Mouse (Mus musculus) embryonic fibroblast, embryonic 13.5 days (primary cell): ENCODE results near the gene Tnfsf18.

ENCODE experiments used
- CTCF ChIP-seq: IDR thresholded peaks from 2 replicates; pipeline ENCODE4 v1.5.1; 2011; ENCODE audit warnings: mild to moderate bottlenecking, control low read depth, low read length, moderate library complexity, borderline replicate concordance; ENCODE audit not compliant: insufficient read depth
- POLR2A ChIP-seq: IDR thresholded peaks from 2 replicates; pipeline ENCODE4 v1.6.1; 2011; ENCODE audit warnings: low read depth, mild to moderate bottlenecking, control low read depth, low read length, moderate library complexity

GRCm38 (mm10) chr1:161444858-161445257, 49.6 kb upstream of the Tnfsf18 start:
- no peak for TF ChIP-seq POLR2A
- TF ChIP-seq CTCF: no peak
